Mouse (Mus musculus) heart, adult 2 months (tissue): Measurements from ENCODE around the gene Rab3gap2. TPM values are rescaled to one million over a fixed set of nuclear protein-coding genes. Genes with fewer than 3 reads are reported as not detected.

Experiments used
- DNase-seq, 2 experiments: peaks; one replicate each; pipeline ENCODE4 v3.0.0; 2021
- H3K27ac ChIP-seq: fragments of 200-600 bp; 2 replicates; pipeline ENCODE4 v1.8.1; 2022
- H3K27me3 ChIP-seq: fragments of 200-500 bp; 2 replicates; pipeline ENCODE4 v1.6.1; 2012; ENCODE audit warnings: mild to moderate bottlenecking, low read length, inconsistent platforms, mixed read lengths; ENCODE audit not compliant: control insufficient read depth, insufficient read depth
- H3K36me3 ChIP-seq: fragments of 200-500 bp; 2 replicates; pipeline ENCODE4 v1.6.1; 2012; ENCODE audit warnings: low read length, inconsistent platforms; ENCODE audit not compliant: control insufficient read depth, insufficient read depth
- H3K4me1 ChIP-seq: fragments of 200-500 bp; 2 replicates; pipeline ENCODE4 v1.6.1; 2011; ENCODE audit warnings: low read length; ENCODE audit not compliant: control insufficient read depth, insufficient read depth
- H3K4me3 ChIP-seq: fragments of 200-600 bp; 2 replicates; pipeline ENCODE4 v1.8.1; 2022
- H3K79me2 ChIP-seq: fragments of 200-500 bp; replicated peaks from 2 replicates; pipeline ENCODE4 v1.6.1; 2012; ENCODE audit warnings: mild to moderate bottlenecking, inconsistent platforms, low read length, moderate library complexity, mixed read lengths; ENCODE audit not compliant: control insufficient read depth, insufficient read depth
- H3K9ac ChIP-seq: fragments of 200-500 bp; 2 replicates; pipeline ENCODE4 v1.6.1; 2012; ENCODE audit warnings: low read depth, mild to moderate bottlenecking, control low read depth, inconsistent platforms, low read length, mixed read lengths
- CTCF ChIP-seq: fragments of 200-600 bp; IDR thresholded peaks from 2 replicates; pipeline ENCODE4 v1.8.1; 2022; ENCODE audit warnings: antibody characterized with exemption, mild to moderate bottlenecking, moderate library complexity
- EP300 ChIP-seq: fragments of 200-500 bp; IDR thresholded peaks from 2 replicates; pipeline ENCODE4 v1.6.1; 2011; ENCODE audit warnings: low read depth, low read length, control low read depth; ENCODE audit not compliant: insufficient read depth
- POLR2A ChIP-seq: fragments of 200-500 bp; IDR thresholded peaks from 2 replicates; pipeline ENCODE4 v1.6.1; 2011; ENCODE audit warnings: mild to moderate bottlenecking, low read depth, low read length, control low read depth; ENCODE audit not compliant: insufficient read depth
- WGBS: fragments of 180-500 bp; shearing (Covaris S2); methylation state at CpG from one replicate; pipeline ENCODE4 v1.1.7; 2018; 5-methylcytosine and 5-hydroxymethylcytosine counted together
- intact Hi-C: fragments of 180-260 bp; cut with DNase I; formaldehyde crosslinking; loops from one replicate; pipeline ENCODE4 v1.15.1; 2025
- polyA plus RNA-seq: library from polyadenylated mRNA; depleted of rRNA; stranded (reverse); fragments of >200 nt; gene quantifications from 2 replicates; pipeline ENCODE4 v1.2.3, GENCODE M21; 2012
- total RNA-seq, 2 experiments: library from RNA; stranded (reverse); gene quantifications; 2 replicates each; pipeline ENCODE4 v1.2.3; 2021

The Rab3gap2 gene
- total and polyA plus RNA-seq, 3 experiments, result 10.3 to 20.2 (median 19.9) TPM

- no peaks in the 10 kb centered on the region for H3K36me3 ChIP-seq
- TF ChIP-seq CTCF, result no peak
- no peak for TF ChIP-seq EP300
- TF ChIP-seq POLR2A, result no peak
- 85% methylated on average over 20 of the region's 20 CpGs for WGBS
- peaks cover 4% of the 10 kb centered on the region for H3K4me1 ChIP-seq
- no peak for DNase-seq
- H3K4me3 ChIP-seq, result no peak overlapping the region
- intact Hi-C loops, result no loop called here
- H3K27me3 ChIP-seq, result no peaks in the 10 kb centered on the region
- H3K9ac ChIP-seq, result no peak overlapping the region
- no peaks in the 10 kb centered on the region for H3K79me2 ChIP-seq
- H3K27ac ChIP-seq, result no peak overlapping the region
These were observed 83.1 kb downstream of the Rab3gap2 start for GRCm38 (mm10) chr1:185287066-185287465.

DNA sequence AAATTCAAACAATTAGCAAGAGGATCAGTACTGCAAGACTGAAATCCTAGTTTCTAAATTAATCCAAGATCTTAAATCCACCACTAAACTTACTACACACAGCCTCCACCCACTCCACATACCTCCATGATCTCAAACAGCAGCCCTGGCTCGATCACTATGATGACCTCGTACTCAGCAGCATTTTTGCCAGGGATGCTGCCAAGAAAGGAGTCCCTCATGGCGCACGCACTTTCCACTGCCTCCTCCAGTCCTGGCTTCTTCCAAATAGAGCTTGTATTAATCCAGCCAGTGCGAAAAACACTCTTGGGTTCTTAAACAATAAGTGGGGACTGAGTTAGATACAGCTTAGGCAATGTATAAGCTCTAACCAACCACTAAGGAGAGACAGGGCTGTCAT lies 85.3 kb downstream of the Rab3gap2 start:
- no peak overlapping the region for H3K4me3 ChIP-seq
- H3K9ac ChIP-seq, result no peak overlapping the region
- DNase-seq, result peak in 1 of 2 experiments; percentile 26
- H3K79me2 ChIP-seq, result no peaks in the 10 kb centered on the region
- no peaks in the 10 kb centered on the region for H3K36me3 ChIP-seq
- WGBS, result 52% methylated on average over 5 of the region's 5 CpGs
- H3K4me1 ChIP-seq, result peaks cover 4% of the 10 kb centered on the region
- intact Hi-C loops, result no loop called here
- no peak for TF ChIP-seq CTCF
- no peak for TF ChIP-seq EP300
- TF ChIP-seq POLR2A, result no peak
- H3K27me3 ChIP-seq, result no peaks in the 10 kb centered on the region
- H3K27ac ChIP-seq, result no peak overlapping the region

GRCm38 (mm10) chr1:185291336-185291735 lies 87.4 kb downstream of the Rab3gap2 start:
- Histone ChIP-seq H3K36me3 (no peaks in the 10 kb centered on the region), H3K4me3 (no peak overlapping the region), H3K79me2 (no peaks in the 10 kb centered on the region), H3K9ac (no peak overlapping the region), H3K27me3 (no peaks in the 10 kb centered on the region), H3K4me1 (no peaks in the 10 kb centered on the region), H3K27ac (no peak overlapping the region)
- no peak for DNase-seq
- intact Hi-C loops, result no loop called here
- WGBS, result 84% methylated on average over 4 of the region's 4 CpGs
- TF ChIP-seq CTCF, result no peak
- no peak for TF ChIP-seq POLR2A
- TF ChIP-seq EP300, result no peak

GRCm38 (mm10) chr1:185292646-185293360 lies 88.9 kb downstream of the Rab3gap2 start:
- Histone ChIP-seq H3K27me3 (no peaks in the 10 kb centered on the region), H3K4me1 (no peaks in the 10 kb centered on the region), H3K36me3 (no peaks in the 10 kb centered on the region), H3K4me3 (no peak overlapping the region), H3K79me2 (no peaks in the 10 kb centered on the region), H3K9ac (no peak overlapping the region), H3K27ac (no peak overlapping the region)
- WGBS, result 91% methylated on average over 10 of the region's 10 CpGs
- TF ChIP-seq CTCF (no peak), POLR2A (no peak), EP300 (no peak)
- intact Hi-C loops, result no loop called here
- DNase-seq, result no peak

DNA sequence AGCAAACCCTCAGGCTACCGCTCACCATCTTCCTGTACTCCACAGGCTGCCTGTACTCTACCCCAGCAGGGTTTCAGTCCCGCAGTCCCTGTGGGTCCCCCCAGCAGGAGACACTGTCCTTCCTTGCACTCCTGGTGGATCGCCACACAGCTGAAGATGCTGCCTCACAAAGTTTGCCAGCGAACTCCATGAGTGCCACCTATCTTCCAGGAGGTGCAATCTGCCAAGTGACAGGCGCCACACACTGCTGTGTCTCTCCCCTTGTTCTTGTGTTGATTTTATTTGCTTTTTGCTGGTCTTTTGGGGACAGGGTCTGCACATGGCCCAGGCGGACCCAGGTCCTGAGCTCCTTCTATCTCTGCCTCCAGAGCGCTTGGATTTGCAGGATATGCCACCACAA lies 92.9 kb downstream of the Rab3gap2 start:
- DNase-seq, result no peak
- no peaks in the 10 kb centered on the region for H3K36me3 ChIP-seq
- H3K27ac ChIP-seq, result no peak overlapping the region
- no peaks in the 10 kb centered on the region for H3K79me2 ChIP-seq
- intact Hi-C loops, result no loop called here
- H3K27me3 ChIP-seq, result no peaks in the 10 kb centered on the region
- H3K4me3 ChIP-seq, result no peak overlapping the region
- 95% methylated on average over 7 of the region's 7 CpGs for WGBS
- H3K9ac ChIP-seq, result no peak overlapping the region
- TF ChIP-seq CTCF, result no peak
- no peak for TF ChIP-seq POLR2A
- TF ChIP-seq EP300, result no peak
- H3K4me1 ChIP-seq, result no peaks in the 10 kb centered on the region

DNA sequence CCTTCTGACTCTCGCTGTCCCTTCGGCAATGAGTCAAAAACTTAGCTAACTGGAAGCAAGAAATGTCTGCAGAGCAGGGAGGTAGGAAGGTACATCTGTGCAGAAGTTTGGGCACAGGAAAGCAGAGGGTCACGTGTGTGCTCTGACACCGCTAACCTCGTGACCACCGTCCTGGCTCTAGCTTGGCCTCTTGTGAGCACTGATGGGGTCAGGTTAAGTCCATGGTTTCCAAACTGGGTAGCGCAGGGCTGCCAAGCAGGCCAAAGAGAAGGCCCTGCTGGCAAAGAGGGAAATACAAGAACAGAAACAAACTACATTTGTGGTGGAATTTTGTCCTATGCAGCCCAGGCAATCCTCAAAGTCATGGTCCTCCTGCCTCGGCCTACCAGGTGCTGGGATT lies 94.6 kb downstream of the Rab3gap2 start:
- Histone ChIP-seq H3K79me2 (no peaks in the 10 kb centered on the region), H3K4me3 (no peak overlapping the region), H3K27me3 (no peaks in the 10 kb centered on the region), H3K36me3 (no peaks in the 10 kb centered on the region), H3K9ac (no peak overlapping the region), H3K27ac (no peak overlapping the region), H3K4me1 (no peaks in the 10 kb centered on the region)
- peak in 1 of 2 experiments; percentile 41 for DNase-seq
- WGBS, result 87% methylated on average over 8 of the region's 8 CpGs
- intact Hi-C loops, result no loop called here
- TF ChIP-seq EP300 (0 out of 2 replicates have a peak, but pooled peaks have one; percentile 18), CTCF (no peak)
